Mouse (Mus musculus) thymus, postnatal 36 days (tissue): Measurements from ENCODE around the gene Sirt5.

Experiments used
- DNase-seq, 2 experiments: peaks; one replicate each; pipeline ENCODE4 v3.0.0; 2022; ENCODE audit warnings: mixed read lengths in 2 of 2

Gene Sirt5

DNA sequence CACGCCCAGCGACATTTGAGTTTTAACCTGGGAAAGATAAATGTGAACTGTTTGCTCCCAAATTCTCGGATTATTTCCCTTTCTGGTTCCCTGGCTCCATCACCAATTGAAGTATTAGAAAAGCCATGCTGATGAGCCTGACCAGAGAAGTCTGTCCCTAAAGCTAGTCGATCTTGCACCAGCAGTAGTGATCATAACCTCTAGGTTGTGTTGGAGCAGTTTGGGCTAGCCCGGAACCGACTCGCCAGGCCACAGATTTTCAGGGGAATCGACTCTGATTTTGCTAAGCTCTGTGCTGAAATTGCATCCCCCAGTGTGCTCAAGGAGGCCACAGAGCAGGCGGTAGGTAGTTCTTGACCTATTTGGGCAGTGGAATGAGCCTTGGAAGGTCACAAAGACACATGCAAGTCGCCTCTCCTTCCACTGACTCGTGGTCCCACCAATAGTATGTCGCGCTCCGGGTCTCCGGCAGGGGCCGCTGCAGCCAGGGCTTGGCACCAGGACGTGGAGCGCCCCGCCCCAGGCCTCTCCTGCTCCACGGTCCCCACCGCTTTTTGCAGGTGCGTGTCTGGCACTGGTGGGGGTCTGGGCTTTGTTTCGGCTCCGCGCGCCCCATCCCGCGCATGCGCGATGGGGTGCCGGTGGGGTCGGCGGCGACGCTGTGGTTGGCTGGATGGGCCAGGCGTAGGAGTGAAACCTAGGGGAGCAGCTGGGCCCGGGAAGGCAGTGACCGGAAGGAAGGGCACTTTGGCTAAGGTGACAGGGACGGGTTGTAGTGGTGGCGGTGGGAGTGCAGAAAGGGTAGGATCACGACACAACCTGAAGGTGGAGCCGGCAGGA is at the start of gene Sirt5:
TSS of gene Sirt5 (plus strand) at position 512 of the 840 bp plus-strand sequence.
- DNase-seq, result peak; percentile 97 to 98

- DNase-seq, result no peak
Observed at GRCm38 (mm10) chr13:43317411-43317810, 47.9 kb upstream of the Sirt5 start.

DNA sequence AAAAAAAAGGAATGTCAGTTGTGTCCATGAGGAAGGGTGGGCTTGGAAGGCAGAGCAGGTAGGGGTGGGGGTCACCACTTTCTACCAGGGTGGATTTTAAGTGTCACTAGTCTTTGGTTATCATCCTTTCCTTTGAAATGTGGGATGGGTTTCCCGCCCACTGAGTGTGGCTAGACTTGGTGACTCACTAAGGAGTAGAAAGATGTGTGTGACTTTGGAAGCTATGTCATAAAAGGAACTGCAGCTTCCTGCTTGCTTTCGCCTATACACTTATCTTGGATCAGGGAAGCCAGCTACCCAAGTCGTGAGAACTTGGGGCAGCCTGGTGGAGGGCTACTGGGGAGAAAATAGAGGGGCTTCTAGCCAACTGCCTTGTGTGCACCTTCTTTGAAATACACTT is 45.9 kb upstream of the Sirt5 start:
- no peak for DNase-seq

DNA sequence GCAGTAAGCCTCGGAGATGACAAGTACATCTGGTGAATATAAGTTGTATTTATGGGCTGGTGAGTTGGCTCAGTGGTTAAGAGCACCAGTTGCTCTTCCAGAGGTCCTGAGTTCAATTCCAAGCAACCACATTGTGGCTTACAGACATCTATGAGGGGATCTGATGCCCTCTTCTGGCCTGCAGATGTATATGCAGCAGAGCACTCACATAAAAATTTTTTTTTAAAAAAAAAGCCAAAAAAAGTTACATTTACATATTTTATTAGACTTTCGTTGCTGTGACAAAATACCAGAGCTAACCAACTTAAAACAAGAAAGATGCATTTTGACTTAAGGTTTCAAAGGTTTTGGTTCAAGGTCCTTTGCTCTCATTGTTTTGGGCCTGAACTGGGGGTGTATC is 43.8 kb upstream of the Sirt5 start:
- DNase-seq, result no peak

DNA sequence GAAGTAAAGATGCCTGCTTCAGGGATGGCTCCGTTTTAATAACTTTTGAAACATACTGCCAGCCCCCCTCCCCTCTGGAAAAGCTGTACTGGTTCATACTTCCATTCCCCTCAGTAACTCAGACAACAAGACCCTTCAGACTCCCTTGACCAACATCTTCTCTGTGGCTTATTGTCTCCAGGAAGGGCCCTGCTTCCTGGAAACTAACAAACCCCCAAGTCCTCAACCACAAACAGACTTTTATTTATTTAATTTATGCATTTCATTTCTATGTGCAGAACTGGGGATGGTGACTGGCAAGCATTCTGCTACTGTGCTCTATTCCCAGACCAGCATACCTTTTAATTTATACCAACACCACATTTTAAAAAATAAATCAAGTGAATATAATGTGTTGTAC is 39.9 kb upstream of the Sirt5 start:
- no peak for DNase-seq

GRCm38 (mm10) chr13:43331721-43332444 is 33.4 kb upstream of the Sirt5 start:
- DNase-seq, result no peak

- peak; percentile 11 to 15 for DNase-seq
Observed at GRCm38 (mm10) chr13:43332591-43332990, 32.7 kb upstream of the Sirt5 start.

DNA sequence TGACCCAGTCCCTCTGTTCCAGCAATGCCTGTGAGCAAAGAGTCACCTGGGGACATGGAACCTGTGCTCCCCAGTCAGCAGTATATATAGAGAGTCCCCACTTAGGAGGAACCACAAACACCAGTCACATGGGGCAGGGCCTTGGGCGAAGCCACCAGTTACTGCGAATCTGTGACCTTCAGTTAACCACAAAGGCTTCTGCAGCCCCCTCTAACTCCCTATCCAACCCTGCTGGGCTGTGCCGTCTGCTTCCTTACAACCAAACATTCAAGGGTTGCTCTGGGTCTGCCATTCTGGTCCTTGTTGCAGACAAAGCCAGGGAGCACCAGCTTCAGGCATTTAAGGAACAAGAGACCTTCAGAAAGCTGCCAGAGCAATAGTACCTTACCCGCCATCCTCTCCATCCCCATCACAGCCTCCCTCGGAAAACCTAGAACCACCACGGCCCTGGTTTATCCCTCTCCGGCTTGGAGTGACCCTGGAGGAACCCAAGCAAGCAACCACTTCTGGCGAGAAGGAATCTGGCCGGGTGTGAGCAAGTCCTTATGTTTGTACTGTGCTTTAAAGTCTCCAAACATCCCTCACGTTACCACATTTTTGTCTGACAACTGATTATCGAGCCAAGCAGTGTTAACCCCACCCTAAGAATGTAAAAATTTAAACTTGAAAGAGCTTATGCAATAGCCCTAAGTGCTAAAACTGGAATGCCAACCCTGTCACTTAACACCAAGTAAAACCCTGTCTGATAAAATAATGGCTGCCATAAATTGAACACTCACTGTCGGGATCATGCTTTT is 28.7 kb upstream of the Sirt5 start:
- DNase-seq, result no peak

- DNase-seq, result no peak
Observed at GRCm38 (mm10) chr13:43338001-43338400, 27.3 kb upstream of the Sirt5 start.

GRCm38 (mm10) chr13:43338632-43339031 is 26.7 kb upstream of the Sirt5 start:
- no peak for DNase-seq

DNA sequence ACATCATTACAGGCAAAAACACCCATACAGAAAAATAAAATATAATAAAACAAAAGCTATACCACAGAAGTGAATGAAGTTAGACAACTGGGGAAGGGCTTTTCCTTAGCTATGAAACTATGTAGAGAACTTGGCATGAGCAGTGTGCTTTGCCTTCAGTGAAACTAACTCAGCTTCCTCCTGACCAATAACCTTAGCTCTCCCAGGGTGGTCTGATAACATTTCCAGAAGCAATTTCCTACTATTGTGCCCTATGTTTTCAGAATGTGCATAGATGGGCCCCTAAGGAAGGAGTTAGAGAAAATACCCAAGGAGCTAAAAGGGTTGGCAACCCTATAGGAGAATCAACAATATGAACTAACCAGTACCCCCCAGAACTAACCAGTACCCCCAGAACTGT is 18.5 kb upstream of the Sirt5 start:
- no peak for DNase-seq

GRCm38 (mm10) chr13:43349376-43349775 is 15.9 kb upstream of the Sirt5 start:
- no peak for DNase-seq

GRCm38 (mm10) chr13:43350489-43351169 is 14.7 kb upstream of the Sirt5 start:
- no peak for DNase-seq

- no peak for DNase-seq
Observed at GRCm38 (mm10) chr13:43353356-43353755, 11.9 kb upstream of the Sirt5 start.

GRCm38 (mm10) chr13:43354362-43354761 is 10.9 kb upstream of the Sirt5 start:
- DNase-seq, result no peak

GRCm38 (mm10) chr13:43356346-43357125 is 8.8 kb upstream of the Sirt5 start:
- DNase-seq, result no peak

DNA sequence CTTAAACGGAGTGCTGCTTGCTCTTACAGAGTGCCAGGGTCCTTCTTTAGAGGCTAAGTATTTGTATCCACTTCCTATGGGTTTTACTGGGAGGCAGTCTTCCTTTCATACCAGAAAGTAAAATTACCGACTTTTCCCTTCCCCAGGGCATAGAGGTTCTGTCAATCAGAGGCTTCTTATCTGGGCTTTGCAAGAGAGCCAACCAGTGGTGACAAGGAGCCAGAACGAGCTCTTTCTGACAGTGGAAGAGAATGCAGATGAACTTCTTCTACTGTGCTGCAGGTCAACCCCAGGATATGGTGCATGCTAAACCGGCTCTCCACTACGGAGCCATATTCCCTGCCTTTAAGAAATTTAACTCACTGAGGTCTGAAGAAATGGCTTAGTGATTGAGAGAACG is 4.8 kb upstream of the Sirt5 start:
- no peak for DNase-seq

DNA sequence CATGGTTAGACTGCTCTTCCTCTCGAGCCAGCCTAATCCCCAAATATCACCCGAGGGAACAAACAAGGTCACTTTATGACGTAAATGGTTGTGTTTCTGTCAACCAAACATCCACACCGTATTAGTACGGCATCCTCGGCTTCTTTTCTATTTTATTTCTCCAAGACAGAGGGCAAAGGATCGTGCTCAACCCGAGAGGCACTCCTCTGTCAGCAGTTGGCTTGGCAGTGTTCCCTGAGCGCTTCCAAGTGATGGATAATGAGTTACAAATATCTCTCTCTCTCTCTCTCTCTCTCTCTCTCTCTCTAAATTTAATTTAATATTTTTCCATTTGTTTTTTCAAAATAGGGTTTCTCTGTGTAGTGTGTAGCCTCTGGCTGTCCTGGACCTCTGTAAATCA is 2.9 kb upstream of the Sirt5 start:
- DNase-seq, result no peak

DNA sequence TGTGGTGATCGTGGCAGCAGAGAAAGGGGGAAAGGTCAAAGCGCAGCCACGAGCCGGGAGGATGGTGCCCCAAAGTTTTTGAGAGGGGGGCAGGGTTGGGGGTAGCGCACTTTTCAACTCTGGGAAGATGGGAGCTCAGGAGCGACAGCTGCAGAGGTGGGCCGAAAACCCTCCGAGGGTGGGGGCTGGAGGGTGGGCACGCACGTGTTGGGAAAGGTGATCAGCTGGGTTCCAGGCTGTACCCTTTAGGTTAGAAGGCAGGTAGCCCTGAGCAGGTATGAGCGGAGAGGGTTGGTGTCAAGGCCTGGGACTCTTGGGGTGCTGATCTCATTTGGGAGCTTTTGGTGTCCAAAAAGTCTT is 509 bp downstream of the Sirt5 start:
- no peak for DNase-seq

GRCm38 (mm10) chr13:43370063-43370462 is 4.8 kb downstream of the Sirt5 start:
- DNase-seq, result no peak

- DNase-seq, result no peak
Observed at GRCm38 (mm10) chr13:43372892-43373291, 7.6 kb downstream of the Sirt5 start.

DNA sequence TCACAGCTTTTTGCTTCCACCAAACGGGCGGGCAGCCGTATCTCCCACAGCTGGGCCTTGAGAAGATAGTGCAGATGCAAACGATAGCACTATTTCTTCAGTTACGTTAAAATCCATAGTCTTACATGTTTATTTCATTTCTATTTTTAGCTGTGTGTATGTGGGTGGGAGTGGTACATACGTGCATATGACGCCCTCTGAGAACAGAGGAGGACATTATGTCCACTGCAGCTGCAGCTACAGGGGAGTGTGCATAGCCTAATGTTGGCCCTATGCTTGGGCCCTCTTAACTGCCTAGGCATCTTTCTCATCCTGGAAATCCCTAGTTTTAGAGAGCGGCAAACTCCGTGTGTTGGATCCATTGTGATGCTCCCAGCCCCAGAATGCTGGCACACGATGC is 8.9 kb downstream of the Sirt5 start:
- no peak for DNase-seq
